Mouse (Mus musculus) liver, adult 2 months (tissue): ENCODE measurements around the gene Lama4.

Experiments
- CTCF ChIP-seq: fragments of 200-500 bp; IDR thresholded peaks from 2 replicates; pipeline ENCODE4 v1.5.1; 2011; ENCODE audit warnings: low read depth, low read length, control low read depth
- POLR2A ChIP-seq: fragments of 200-500 bp; IDR thresholded peaks from 2 replicates; pipeline ENCODE4 v1.6.1; 2011; ENCODE audit warnings: low read length, control low read depth; ENCODE audit not compliant: insufficient read depth; ENCODE audit errors: extremely low read depth

- TF ChIP-seq POLR2A (no peak), CTCF (no peak)
These were observed 49.2 kb upstream of the Lama4 start for GRCm38 (mm10) chr10:38916027-38916617.
